20 mouse cellular contexts compared by ENCODE assay signal in the genomic region with DNA sequence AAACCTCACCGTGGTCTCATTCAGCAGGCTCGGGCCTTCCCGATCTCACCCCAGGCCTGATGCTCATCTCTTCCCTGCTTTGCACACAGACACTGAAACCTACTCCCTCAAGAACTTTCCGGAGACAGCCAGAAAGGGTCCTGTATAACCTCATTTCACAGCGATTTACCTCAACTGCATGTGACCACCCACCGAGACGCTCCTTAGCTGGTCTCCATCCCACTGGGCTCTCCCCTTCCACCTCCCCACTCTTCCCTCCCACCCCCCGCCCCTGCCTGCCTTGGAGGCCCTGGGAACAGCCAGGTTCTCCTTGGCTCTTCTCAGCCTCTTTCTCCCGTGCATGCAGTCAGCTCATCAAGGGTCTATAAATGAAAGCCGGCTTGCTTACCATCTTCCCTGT. TPM values are rescaled to one million over a fixed set of nuclear protein-coding genes. Genes with fewer than 3 reads are reported as not detected.
A peak's percentile ranks its signal among the peaks of the same experiment; 100 is the strongest.
DNase-seq lines count a peak whose midpoint lies in the region; ATAC-seq and TF ChIP-seq lines count a peak whose summit lies in the region.
"Had no signal": no experiment of that assay in that cellular context is flagged by ENCODE, and none has a peak within 500 bp of the region (broad histone marks: within the 10 kb centered on the region; RNA-seq: fewer than 3 reads in every experiment).

No protein-coding gene starts in this region.

- no peak overlapping the region for H3K27ac ChIP-seq in heart, embryonic 14.5 days (replicated peaks in 1 of 2; ENCODE audit: control insufficient read depth in 1 of 2, insufficient read depth in 1 of 2, low read depth in 2 of 2, low read length in 2 of 2)
- H3K27ac ChIP-seq in intestine, embryonic 15.5 days = peak overlapping the region; percentile 25; the same call in 1 of the 2 replicates
- no peak overlapping the region for H3K27ac ChIP-seq in left cerebral cortex, adult 2 months
- H3K27ac ChIP-seq in midbrain, embryonic 13.5 days = no peak overlapping the region
- H3K27ac ChIP-seq: hindbrain, postnatal 0 days; kidney, embryonic 15.5 days; liver, embryonic 14.5 days had no signal

- H3K4me3 ChIP-seq in heart, embryonic 14.5 days (ENCODE audit: control insufficient read depth in 1 of 2, insufficient read depth in 1 of 2, low read depth in 1 of 2, low read length in 2 of 2) = no peak overlapping the region
- H3K4me3 ChIP-seq in intestine, embryonic 15.5 days (replicated peaks) = no peak overlapping the region
- H3K4me3 ChIP-seq in left cerebral cortex, adult 2 months = no peak overlapping the region
- no peak overlapping the region for H3K4me3 ChIP-seq in midbrain, embryonic 13.5 days (replicated peaks)
- H3K4me3 ChIP-seq: kidney, embryonic 15.5 days had no signal

- TF ChIP-seq CTCF in left cerebral cortex, adult 2 months (IDR thresholded peaks at IDR 0.05) = no peak

- WGBS in heart, embryonic 14.5 days = 45% methylated on average over 10 of the region's 10 CpGs
- 25% methylated on average over 10 of the region's 10 CpGs for WGBS in intestine, embryonic 15.5 days
- 43% methylated on average over 10 of the region's 10 CpGs for WGBS in midbrain, embryonic 13.5 days

- no peak for DNase-seq in heart, adult 8-10 months (ENCODE audit: low spot score)
- peak; percentile 55 for DNase-seq in retina, postnatal 1 day
- DNase-seq in retina, embryonic 14.5 days (ENCODE audit: low spot score) = no peak
- DNase-seq in frontal cortex, postnatal 10 days (ENCODE audit: low spot score in 2 of 2) = no peak
- no peak for DNase-seq in left cerebral cortex, adult 2 months (ENCODE audit: extremely low spot score in 1 of 2, low spot score in 2 of 2)
- DNase-seq: adrenal gland, adult 8-10 months; cerebellum, adult 18-20 months; cerebellum, postnatal 36 days; gastrocnemius, postnatal 10 days; heart, postnatal 36 days; left cerebral cortex, postnatal 4 days; lung, postnatal 10 days; right cerebral cortex, postnatal 4 days; thymus, adult 2 months had no signal

- 0 out of 2 replicates have a peak overlapping the region, but pooled peaks have one; percentile 8 for H3K9ac ChIP-seq in heart, embryonic 14.5 days (ENCODE audit: low read length)
- no peak overlapping the region for H3K9ac ChIP-seq in intestine, embryonic 15.5 days
- no peak overlapping the region for H3K9ac ChIP-seq in midbrain, embryonic 13.5 days (replicated peaks)
- H3K9ac ChIP-seq: kidney, embryonic 15.5 days; liver, embryonic 14.5 days had no signal

- intact Hi-C loops in left cerebral cortex, adult 2 months (cut with DNase I) = no loop called here

- peaks cover 15% of the 10 kb centered on the region in 2 experiments for H3K4me1 ChIP-seq in heart, embryonic 14.5 days (ENCODE audit: control insufficient read depth in 2 of 2, insufficient read depth in 2 of 2, low read length in 2 of 2)
- peaks cover 6% of the 10 kb centered on the region; the same call in 1 of the 2 replicates for H3K4me1 ChIP-seq in intestine, embryonic 15.5 days (replicated peaks)
- H3K4me1 ChIP-seq in midbrain, embryonic 13.5 days (replicated peaks) = peaks cover 10% of the 10 kb centered on the region

- no peaks in the 10 kb centered on the region for H3K36me3 ChIP-seq in heart, embryonic 14.5 days (ENCODE audit: control insufficient read depth, insufficient read depth, low read length)
- no peaks in the 10 kb centered on the region for H3K36me3 ChIP-seq in intestine, embryonic 15.5 days
- no peaks in the 10 kb centered on the region for H3K36me3 ChIP-seq in midbrain, embryonic 13.5 days
- H3K36me3 ChIP-seq: kidney, embryonic 15.5 days had no signal

- H3K9me3 ChIP-seq in heart, embryonic 14.5 days (ENCODE audit: control insufficient read depth, low read length) = no peaks in the 10 kb centered on the region
- no peaks in the 10 kb centered on the region for H3K9me3 ChIP-seq in intestine, embryonic 15.5 days
- no peaks in the 10 kb centered on the region for H3K9me3 ChIP-seq in midbrain, embryonic 13.5 days
- H3K9me3 ChIP-seq: kidney, embryonic 15.5 days had no signal

- no peaks in the 10 kb centered on the region for H3K27me3 ChIP-seq in heart, embryonic 14.5 days (ENCODE audit: control insufficient read depth, insufficient read depth, low read length)
- H3K27me3 ChIP-seq in intestine, embryonic 15.5 days (replicated peaks) = no peaks in the 10 kb centered on the region
- H3K27me3 ChIP-seq in midbrain, embryonic 13.5 days = no peaks in the 10 kb centered on the region
- H3K27me3 ChIP-seq: kidney, embryonic 15.5 days had no signal

- ATAC-seq in heart, embryonic 14.5 days (ENCODE audit: insufficient number of reproducible peaks, insufficient read depth, low FRiP score, low read depth) = no peak
- peak; percentile 41 for ATAC-seq in intestine, embryonic 15.5 days
- no peak for ATAC-seq in midbrain, embryonic 13.5 days
- ATAC-seq: hindbrain, postnatal 0 days had no signal

- no peak overlapping the region for H3K4me2 ChIP-seq in heart, embryonic 14.5 days (ENCODE audit: low read length)
- H3K4me2 ChIP-seq in intestine, embryonic 15.5 days (replicated peaks) = peak overlapping the region; percentile 6; the same call in 1 of the 2 replicates
- no peak overlapping the region for H3K4me2 ChIP-seq in midbrain, embryonic 13.5 days (replicated peaks)
- H3K4me2 ChIP-seq: kidney, embryonic 15.5 days had no signal

RNA-seq across cellular contexts. Expression of gene Bcl7a, which starts 33.8 kb away (rescaled TPM):
- 12.1 and 12.8 TPM in 2 replicates for polyA plus RNA-seq in heart, embryonic 14.5 days (2014; fragmentation: Nextera tagmentation; extraction: Ambion mirVana)
- 10 to 100 TPM in 1 of 4 experiments, 1 to 10 TPM in 3; 8.7 to 12.5 (median 9.4) TPM for total RNA-seq in heart, adult 8-10 months (2022)
- 15.9 and 16.4 TPM in 2 replicates for polyA plus RNA-seq in intestine, embryonic 15.5 days (2015; fragmentation: Nextera tagmentation; extraction: Ambion mirVana)
- 10 to 100 TPM; 65.4 to 68.2 TPM for total RNA-seq in left cerebral cortex, adult 2 months (2021)
- 47.8 and 53.0 TPM in 2 replicates for polyA plus RNA-seq in midbrain, embryonic 13.5 days (2015; fragmentation: Nextera tagmentation; extraction: Ambion mirVana)

RNA-seq across cellular contexts. Expression of gene Wdr66, which starts 57.9 kb away (rescaled TPM):
- 2.0 and 2.9 TPM in 2 replicates for polyA plus RNA-seq in heart, embryonic 14.5 days (2014; fragmentation: Nextera tagmentation; extraction: Ambion mirVana)
- total RNA-seq in heart, adult 8-10 months (2022) = under 1 TPM; 0.65 to 0.82 (median 0.73) TPM
- 0.74 and 0.79 TPM in 2 replicates for polyA plus RNA-seq in intestine, embryonic 15.5 days (2015; fragmentation: Nextera tagmentation; extraction: Ambion mirVana)
- total RNA-seq in left cerebral cortex, adult 2 months (2021) = 1 to 10 TPM; 6.0 to 6.2 TPM
- 0.93 and 1.2 TPM in 2 replicates for polyA plus RNA-seq in midbrain, embryonic 13.5 days (2015; fragmentation: Nextera tagmentation; extraction: Ambion mirVana)
